Mouse (Mus musculus): Measurements from ENCODE around the gene Smarcal1. TPM values are rescaled to one million over a fixed set of nuclear protein-coding genes. Genes with fewer than 3 reads are reported as not detected.

Smarcal1 gene
- polyA plus RNA-seq, 1 experiment = 12.1 TPM

DNA sequence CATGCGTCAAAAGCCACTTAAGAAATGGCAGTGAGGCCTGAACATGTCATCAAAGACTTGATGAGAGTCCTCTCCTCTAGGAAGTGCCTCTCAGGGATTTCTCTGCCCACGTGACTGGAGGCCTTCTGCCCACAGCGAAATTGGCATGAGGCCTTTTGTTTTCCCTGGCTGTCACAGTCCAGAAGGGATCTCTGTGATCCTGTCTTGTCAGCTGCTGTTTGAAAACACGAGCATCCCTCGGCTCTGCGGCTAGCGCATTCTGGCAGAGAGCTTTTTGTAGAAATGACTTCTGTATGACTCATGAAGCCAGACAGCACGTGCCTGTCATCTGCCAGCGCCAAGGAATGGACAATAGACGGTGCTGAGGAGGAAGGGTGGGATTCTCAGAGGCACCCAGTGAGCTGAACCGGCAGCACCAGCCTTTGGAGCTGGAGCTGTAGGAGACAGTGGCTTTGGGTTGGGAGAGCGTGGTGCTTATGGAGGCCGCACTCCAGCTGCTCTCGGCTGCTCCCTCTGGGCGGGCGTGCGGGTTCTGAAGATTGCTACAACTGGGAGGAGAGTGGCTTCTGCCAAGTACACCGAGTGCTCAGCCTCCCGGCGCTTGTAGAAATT is 10.4 kb downstream of the Smarcal1 start:
- TF ChIP-seq CTCF (IDR thresholded peaks at IDR 0.05; ENCODE audit: control insufficient read depth, insufficient read depth, low read length) (no peak), POLR2A (IDR thresholded peaks at IDR 0.05; ENCODE audit: borderline replicate concordance, control insufficient read depth, low read depth, low read length) (no peak)
- 90% methylated on average over 20 of the region's 20 CpGs for WGBS
- no peaks in the 10 kb centered on the region for H3K4me1 ChIP-seq (ENCODE audit: control insufficient read depth, insufficient read depth, low read length)
- H3K4me3 ChIP-seq (replicated peaks; ENCODE audit: control insufficient read depth, low read depth, low read length) = no peak overlapping the region
- no peak overlapping the region for H3K27ac ChIP-seq (ENCODE audit: control insufficient read depth, insufficient read depth, low read depth, low read length, poor library complexity)

DNA sequence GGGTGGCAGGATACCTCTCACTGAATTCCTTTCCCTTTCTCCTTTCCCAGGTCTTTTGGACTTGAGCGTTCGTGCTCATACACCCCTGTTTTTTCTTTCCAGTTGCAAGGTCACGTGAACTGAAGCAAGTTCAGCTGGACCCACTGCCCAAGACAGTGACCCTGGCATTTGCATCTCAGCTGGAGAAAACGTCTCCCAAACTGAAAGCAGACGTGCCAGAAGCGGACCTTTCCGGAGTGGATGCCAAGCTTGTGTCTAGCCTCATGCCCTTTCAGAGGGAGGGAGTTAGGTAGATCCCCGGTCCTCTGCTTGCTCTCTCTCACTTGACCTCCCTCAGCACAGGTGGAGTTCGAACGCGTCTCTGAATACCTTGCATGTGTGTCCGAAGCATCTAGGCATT is 12.6 kb downstream of the Smarcal1 start:
- Histone ChIP-seq H3K4me3 (replicated peaks; ENCODE audit: control insufficient read depth, low read depth, low read length) (no peak overlapping the region), H3K27ac (ENCODE audit: control insufficient read depth, insufficient read depth, low read depth, low read length, poor library complexity) (no peak overlapping the region), H3K4me1 (ENCODE audit: control insufficient read depth, insufficient read depth, low read length) (no peaks in the 10 kb centered on the region)
- TF ChIP-seq CTCF (IDR thresholded peaks at IDR 0.05; ENCODE audit: control insufficient read depth, insufficient read depth, low read length) (no peak), POLR2A (IDR thresholded peaks at IDR 0.05; ENCODE audit: borderline replicate concordance, control insufficient read depth, low read depth, low read length) (no peak)
- WGBS = 90% methylated on average over 12 of the region's 12 CpGs

DNA sequence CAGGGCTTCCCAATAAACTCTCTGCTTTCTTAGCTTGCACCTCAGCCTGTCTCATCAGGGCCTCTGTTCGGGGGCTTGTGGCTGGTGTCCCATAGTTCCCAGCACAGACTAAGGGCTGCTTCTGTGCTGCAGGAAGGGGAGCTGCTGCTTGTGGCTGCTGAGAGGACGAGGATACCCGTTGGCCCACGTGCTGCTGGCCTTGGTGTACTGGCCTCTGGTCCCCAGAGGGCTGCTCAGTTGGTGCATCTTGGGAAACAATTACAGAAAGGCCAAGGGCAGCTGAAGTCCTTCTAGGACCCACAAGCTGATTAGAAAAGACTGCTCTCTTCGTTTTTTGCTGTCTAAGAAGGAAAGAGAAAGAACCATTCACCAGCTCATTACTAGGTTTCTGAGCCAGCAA is 13.2 kb downstream of the Smarcal1 start:
- Histone ChIP-seq H3K27ac (ENCODE audit: control insufficient read depth, insufficient read depth, low read depth, low read length, poor library complexity) (no peak overlapping the region), H3K4me1 (ENCODE audit: control insufficient read depth, insufficient read depth, low read length) (no peaks in the 10 kb centered on the region), H3K4me3 (replicated peaks; ENCODE audit: control insufficient read depth, low read depth, low read length) (no peak overlapping the region)
- 83% methylated on average over 5 of the region's 5 CpGs for WGBS
- TF ChIP-seq CTCF (IDR thresholded peaks at IDR 0.05; ENCODE audit: control insufficient read depth, insufficient read depth, low read length) (no peak), POLR2A (IDR thresholded peaks at IDR 0.05; ENCODE audit: borderline replicate concordance, control insufficient read depth, low read depth, low read length) (no peak)

DNA sequence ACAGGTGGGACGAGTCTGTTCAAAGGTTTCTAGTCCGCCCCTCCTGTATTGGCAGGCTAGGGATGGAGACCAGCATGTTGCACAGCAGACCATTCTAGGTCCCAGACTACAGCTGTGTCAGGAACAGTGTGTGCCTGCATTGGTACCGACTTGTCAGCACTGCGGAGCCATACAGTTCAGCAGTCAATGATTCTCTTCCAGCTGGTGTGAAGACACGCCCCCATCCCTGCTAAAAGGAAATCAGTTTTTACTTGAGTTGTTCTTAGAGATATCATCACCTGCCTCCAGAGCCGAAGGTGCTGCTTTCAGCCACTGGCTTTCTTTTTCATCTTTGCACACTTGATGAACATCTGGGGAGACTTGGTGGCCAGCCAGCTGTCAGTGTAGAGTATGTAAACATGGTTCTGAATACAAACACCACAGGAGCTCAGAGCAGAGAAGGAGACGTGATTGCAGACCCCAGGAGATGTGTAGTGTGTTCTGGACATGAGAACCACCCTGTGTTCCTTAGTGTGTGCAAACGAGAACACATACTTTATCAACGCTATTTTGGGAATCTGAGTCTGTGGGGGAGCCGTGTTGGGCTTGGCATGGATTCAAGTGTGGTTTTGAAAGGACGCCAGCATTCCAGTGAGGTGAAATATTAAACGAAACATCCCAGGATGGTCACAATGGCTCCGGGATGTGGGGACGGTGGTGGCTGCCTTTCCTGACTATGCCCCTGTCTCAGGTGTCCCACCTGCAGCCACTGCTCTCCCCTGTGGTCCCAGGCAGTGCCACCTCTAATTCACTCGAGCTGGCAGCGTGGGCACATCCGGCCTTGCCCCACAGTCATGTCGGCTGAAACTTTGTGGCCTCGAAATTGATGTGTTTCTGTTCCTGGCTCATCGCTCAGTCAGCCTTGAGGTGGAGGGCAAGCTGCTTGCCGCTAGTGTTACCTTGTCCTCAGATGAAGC is 16.4 kb downstream of the Smarcal1 start:
- H3K27ac ChIP-seq (ENCODE audit: control insufficient read depth, insufficient read depth, low read depth, low read length, poor library complexity) = no peak overlapping the region
- H3K4me1 ChIP-seq (ENCODE audit: control insufficient read depth, insufficient read depth, low read length) = no peaks in the 10 kb centered on the region
- H3K4me3 ChIP-seq (replicated peaks; ENCODE audit: control insufficient read depth, low read depth, low read length) = no peak overlapping the region
- no peak for TF ChIP-seq CTCF (IDR thresholded peaks at IDR 0.05; ENCODE audit: control insufficient read depth, insufficient read depth, low read length)
- 66% methylated on average over 21 of the region's 21 CpGs for WGBS

DNA sequence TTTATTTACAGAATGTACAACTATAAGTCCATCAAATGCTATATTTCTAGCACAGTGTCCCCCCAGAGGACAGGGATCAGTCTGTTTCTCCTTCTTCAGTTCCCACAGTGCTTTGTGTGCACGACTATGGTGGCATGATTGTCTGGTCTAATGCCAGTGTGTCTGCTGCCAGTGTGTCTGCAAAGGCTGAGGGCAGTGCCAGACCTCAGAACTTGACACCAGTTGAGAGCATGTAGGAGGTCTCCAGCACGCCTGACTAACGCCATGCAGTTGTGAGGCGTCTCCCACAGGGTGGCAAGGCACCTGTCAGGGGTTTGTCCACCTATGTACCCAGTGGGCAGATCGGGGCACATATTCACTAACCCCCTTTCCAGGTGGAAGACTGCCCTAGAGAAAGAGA is 17.7 kb downstream of the Smarcal1 start:
- Histone ChIP-seq H3K4me3 (replicated peaks; ENCODE audit: control insufficient read depth, low read depth, low read length) (no peak overlapping the region), H3K27ac (ENCODE audit: control insufficient read depth, insufficient read depth, low read depth, low read length, poor library complexity) (no peak overlapping the region), H3K4me1 (ENCODE audit: control insufficient read depth, insufficient read depth, low read length) (no peaks in the 10 kb centered on the region)
- TF ChIP-seq CTCF (IDR thresholded peaks at IDR 0.05; ENCODE audit: control insufficient read depth, insufficient read depth, low read length) (no peak), POLR2A (IDR thresholded peaks at IDR 0.05; ENCODE audit: borderline replicate concordance, control insufficient read depth, low read depth, low read length) (no peak)
- WGBS = 86% methylated on average over 5 of the region's 5 CpGs

DNA sequence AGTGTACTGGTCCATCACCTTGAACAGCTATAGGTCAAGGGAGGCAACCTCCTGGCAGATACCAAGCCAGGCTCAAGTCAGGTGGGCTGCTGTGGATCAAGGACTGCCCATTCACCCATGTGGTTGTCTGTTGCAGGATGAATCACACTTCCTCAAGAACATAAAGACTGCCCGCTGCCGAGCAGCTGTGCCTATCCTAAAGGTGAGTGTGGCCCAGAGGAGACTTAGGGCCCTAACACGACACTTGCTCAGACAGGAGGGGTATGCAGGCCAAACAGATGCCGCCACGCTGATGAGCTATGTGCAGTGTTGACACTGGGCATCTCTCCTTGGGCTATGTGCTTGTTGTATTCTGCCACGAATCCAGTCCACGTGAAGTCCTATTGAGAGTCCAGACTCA is 18.2 kb downstream of the Smarcal1 start:
- Histone ChIP-seq H3K4me1 (ENCODE audit: control insufficient read depth, insufficient read depth, low read length) (no peaks in the 10 kb centered on the region), H3K4me3 (replicated peaks; ENCODE audit: control insufficient read depth, low read depth, low read length) (no peak overlapping the region), H3K27ac (ENCODE audit: control insufficient read depth, insufficient read depth, low read depth, low read length, poor library complexity) (no peak overlapping the region)
- no peak for TF ChIP-seq CTCF (IDR thresholded peaks at IDR 0.05; ENCODE audit: control insufficient read depth, insufficient read depth, low read length)
- no peak for TF ChIP-seq POLR2A (IDR thresholded peaks at IDR 0.05; ENCODE audit: borderline replicate concordance, control insufficient read depth, low read depth, low read length)
- WGBS = 91% methylated on average over 7 of the region's 7 CpGs

DNA sequence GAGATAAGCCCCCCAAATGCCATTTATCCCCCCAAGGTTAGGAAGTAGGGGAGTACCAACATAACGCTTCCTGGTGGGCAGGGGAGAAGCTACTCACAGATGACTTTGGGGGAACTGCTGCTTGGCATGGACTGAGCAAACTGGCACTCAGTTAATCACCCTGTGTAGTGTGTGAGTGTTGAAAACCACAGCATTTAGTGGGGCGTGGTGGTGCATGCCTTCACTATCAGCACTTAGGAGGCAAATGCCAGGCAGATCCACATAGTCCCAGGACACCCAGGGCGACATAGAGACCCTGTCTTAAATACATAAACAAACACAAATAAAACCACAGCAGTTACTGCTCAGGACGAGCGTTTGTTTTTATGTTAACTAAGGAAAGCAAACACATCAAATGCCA is 19.1 kb downstream of the Smarcal1 start:
- H3K27ac ChIP-seq (ENCODE audit: control insufficient read depth, insufficient read depth, low read depth, low read length, poor library complexity) = no peak overlapping the region
- no peak overlapping the region for H3K4me3 ChIP-seq (replicated peaks; ENCODE audit: control insufficient read depth, low read depth, low read length)
- 80% methylated on average over 5 of the region's 5 CpGs for WGBS
- H3K4me1 ChIP-seq (ENCODE audit: control insufficient read depth, insufficient read depth, low read length) = no peaks in the 10 kb centered on the region
- TF ChIP-seq POLR2A (IDR thresholded peaks at IDR 0.05; ENCODE audit: borderline replicate concordance, control insufficient read depth, low read depth, low read length) = no peak
- TF ChIP-seq CTCF (IDR thresholded peaks at IDR 0.05; ENCODE audit: control insufficient read depth, insufficient read depth, low read length) = no peak

DNA sequence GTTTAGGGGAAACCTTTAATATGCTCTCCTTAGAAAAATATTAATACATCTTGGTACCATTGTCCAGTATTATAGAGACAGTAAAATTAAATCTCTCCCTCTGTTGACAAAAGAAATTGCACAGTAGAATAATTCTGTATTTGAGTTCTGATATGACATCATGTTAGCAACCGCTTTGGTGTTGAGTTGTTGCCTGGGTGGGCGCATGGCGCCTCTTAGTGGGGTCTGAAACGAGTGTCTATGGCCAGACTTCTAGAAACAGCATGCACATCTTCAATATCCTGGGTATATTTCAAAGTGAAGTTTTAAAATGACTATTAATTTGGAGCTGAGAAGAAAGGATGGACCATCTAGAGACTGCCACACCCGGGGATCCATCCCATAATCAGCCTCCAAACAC is 19.8 kb downstream of the Smarcal1 start:
- Histone ChIP-seq H3K4me1 (ENCODE audit: control insufficient read depth, insufficient read depth, low read length) (no peaks in the 10 kb centered on the region), H3K27ac (ENCODE audit: control insufficient read depth, insufficient read depth, low read depth, low read length, poor library complexity) (no peak overlapping the region), H3K4me3 (replicated peaks; ENCODE audit: control insufficient read depth, low read depth, low read length) (no peak overlapping the region)
- TF ChIP-seq CTCF (IDR thresholded peaks at IDR 0.05; ENCODE audit: control insufficient read depth, insufficient read depth, low read length) (no peak), POLR2A (IDR thresholded peaks at IDR 0.05; ENCODE audit: borderline replicate concordance, control insufficient read depth, low read depth, low read length) (no peak)
- WGBS = 91% methylated on average over 5 of the region's 5 CpGs
